28 mouse cellular contexts compared by ENCODE assay signal in genomic region chr6:34000644-34001043, GRCm38 (mm10). TPM values are rescaled to one million over a fixed set of nuclear protein-coding genes. Genes with fewer than 3 reads are reported as not detected.
DNase-seq lines count a peak whose midpoint lies in the region; ATAC-seq and TF ChIP-seq lines count a peak whose summit lies in the region.
"Had no signal": no experiment of that assay in that cellular context is flagged by ENCODE, and none has a peak within 500 bp of the region (broad histone marks: within the 10 kb centered on the region; RNA-seq: fewer than 3 reads in every experiment).

No protein-coding gene starts in this region.

- TF ChIP-seq CTCF in midbrain, postnatal 0 days (IDR thresholded peaks at IDR 0.05) = no peak
- TF ChIP-seq CTCF in MEL (IDR thresholded peaks at IDR 0.05 in 2 of 3, conservative IDR thresholded peaks at IDR 0.05 in 1 of 3; ENCODE audit: control insufficient read depth in 1 of 3, insufficient read depth in 1 of 3, low read depth in 2 of 3, low read length in 3 of 3, poor library complexity in 1 of 3, severe bottlenecking in 1 of 3) = no peak
- TF ChIP-seq CTCF in intestine, postnatal 0 days (IDR thresholded peaks at IDR 0.05; ENCODE audit: low read depth) = no peak
- no peak for TF ChIP-seq CTCF in left cerebral cortex, adult 2 months (IDR thresholded peaks at IDR 0.05)

- no peak for TF ChIP-seq POLR2A in MEL (IDR thresholded peaks at IDR 0.05; ENCODE audit: control insufficient read depth in 1 of 2, insufficient read depth in 1 of 2, low read depth in 1 of 2, low read length in 2 of 2, poor library complexity in 1 of 2)

- no peaks in the 10 kb centered on the region for H3K36me3 ChIP-seq in midbrain, embryonic 10.5 days
- no peaks in the 10 kb centered on the region for H3K36me3 ChIP-seq in midbrain, postnatal 0 days (ENCODE audit: insufficient read depth, low read length)
- no peaks in the 10 kb centered on the region for H3K36me3 ChIP-seq in MEL (ENCODE audit: control insufficient read depth in 1 of 2, insufficient read depth in 2 of 2, low read length in 2 of 2)
- no peaks in the 10 kb centered on the region for H3K36me3 ChIP-seq in intestine, postnatal 0 days (ENCODE audit: control insufficient read depth, insufficient read depth)
- H3K36me3 ChIP-seq: embryonic facial prominence, embryonic 10.5 days; embryonic facial prominence, embryonic 13.5 days; forebrain, embryonic 12.5 days; forebrain, embryonic 15.5 days; G1E; heart, embryonic 13.5 days; hindbrain, embryonic 12.5 days; hindbrain, embryonic 15.5 days had no signal

- H3K4me2 ChIP-seq in midbrain, postnatal 0 days (ENCODE audit: low read depth, low read length, poor library complexity, severe bottlenecking) = no peak overlapping the region
- no peak overlapping the region for H3K4me2 ChIP-seq in intestine, postnatal 0 days (replicated peaks; ENCODE audit: low read depth)
- H3K4me2 ChIP-seq: embryonic facial prominence, embryonic 13.5 days; forebrain, embryonic 12.5 days; forebrain, embryonic 15.5 days; heart, embryonic 13.5 days; hindbrain, embryonic 12.5 days; hindbrain, embryonic 15.5 days had no signal

- no peak overlapping the region for H3K9ac ChIP-seq in midbrain, postnatal 0 days (replicated peaks; ENCODE audit: low read length, poor library complexity, severe bottlenecking)
- H3K9ac ChIP-seq in MEL (ENCODE audit: control insufficient read depth, low read depth, low read length, poor library complexity, severe bottlenecking) = no peak overlapping the region
- H3K9ac ChIP-seq in intestine, postnatal 0 days (ENCODE audit: low read depth, low read length) = no peak overlapping the region
- H3K9ac ChIP-seq: embryonic facial prominence, embryonic 13.5 days; forebrain, embryonic 12.5 days; forebrain, embryonic 15.5 days; heart, embryonic 13.5 days; hindbrain, embryonic 12.5 days; hindbrain, embryonic 15.5 days had no signal

- H3K4me1 ChIP-seq in midbrain, embryonic 10.5 days = peaks cover 16% of the 10 kb centered on the region
- no peaks in the 10 kb centered on the region for H3K4me1 ChIP-seq in midbrain, postnatal 0 days (ENCODE audit: insufficient read depth, low read length)
- no peaks in the 10 kb centered on the region for H3K4me1 ChIP-seq in MEL (ENCODE audit: control insufficient read depth in 1 of 2, insufficient read depth in 2 of 2, low read length in 2 of 2)
- H3K4me1 ChIP-seq in intestine, postnatal 0 days (replicated peaks; ENCODE audit: control insufficient read depth, insufficient read depth, low read length) = no peaks in the 10 kb centered on the region
- H3K4me1 ChIP-seq: embryonic facial prominence, embryonic 13.5 days; forebrain, embryonic 15.5 days; heart, embryonic 13.5 days; hindbrain, embryonic 12.5 days; hindbrain, embryonic 15.5 days had no signal

- no peaks in the 10 kb centered on the region for H3K79me2 ChIP-seq in MEL (ENCODE audit: control insufficient read depth, insufficient read depth, low read length, poor library complexity)

- DNase-seq in midbrain, embryonic 10.5 days (ENCODE audit: low spot score) = no peak
- no peak for DNase-seq in midbrain, postnatal 0 days (ENCODE audit: low spot score)
- DNase-seq in MEL (ENCODE audit: low read depth, low spot score) = peak; percentile 7
- no peak for DNase-seq in urinary bladder, postnatal 10 days (ENCODE audit: low spot score)
- DNase-seq in left cerebral cortex, adult 2 months (ENCODE audit: extremely low spot score in 1 of 2, low spot score in 2 of 2) = no peak
- DNase-seq: adrenal gland, adult 8-10 months; adrenal gland, postnatal 25 days; cerebellum, adult 18-20 months; cerebellum, adult 9-11 months; embryo, embryonic 11 days; gastrocnemius, postnatal 25 days; heart, adult 18-20 months; heart, postnatal 14 days; heart, postnatal 4 days had no signal

- 91% methylated on average over 7 of the region's 7 CpGs for WGBS in midbrain, embryonic 10.5 days
- WGBS in midbrain, postnatal 0 days = 90% methylated on average over 7 of the region's 7 CpGs
- WGBS in intestine, postnatal 0 days = 87% methylated on average over 7 of the region's 7 CpGs

- no peak overlapping the region for H3K4me3 ChIP-seq in midbrain, embryonic 10.5 days
- H3K4me3 ChIP-seq in midbrain, postnatal 0 days (ENCODE audit: low read depth, low read length) = no peak overlapping the region
- no peak overlapping the region for H3K4me3 ChIP-seq in MEL (ENCODE audit: control insufficient read depth in 1 of 2, insufficient read depth in 1 of 2, low read depth in 2 of 2, low read length in 2 of 2)
- no peak overlapping the region for H3K4me3 ChIP-seq in intestine, postnatal 0 days (ENCODE audit: low read depth, low read length)
- H3K4me3 ChIP-seq in left cerebral cortex, adult 2 months = no peak overlapping the region
- H3K4me3 ChIP-seq: embryonic facial prominence, embryonic 10.5 days; embryonic facial prominence, embryonic 13.5 days; erythroblast, embryonic 14.5 days; forebrain, embryonic 12.5 days; forebrain, embryonic 15.5 days; heart, embryonic 13.5 days; hindbrain, embryonic 12.5 days; hindbrain, embryonic 15.5 days had no signal

- TF ChIP-seq EP300 in MEL (IDR thresholded peaks at IDR 0.05; ENCODE audit: low read depth in 1 of 2, low read length in 2 of 2) = no peak

- H3K9me3 ChIP-seq in midbrain, embryonic 10.5 days (replicated peaks) = no peaks in the 10 kb centered on the region
- no peaks in the 10 kb centered on the region for H3K9me3 ChIP-seq in midbrain, postnatal 0 days (ENCODE audit: low read length)
- H3K9me3 ChIP-seq in MEL (replicated peaks; ENCODE audit: insufficient read depth, low read length) = no peaks in the 10 kb centered on the region
- H3K9me3 ChIP-seq in intestine, postnatal 0 days (ENCODE audit: control insufficient read depth) = no peaks in the 10 kb centered on the region
- H3K9me3 ChIP-seq: embryonic facial prominence, embryonic 10.5 days; embryonic facial prominence, embryonic 13.5 days; forebrain, embryonic 12.5 days; forebrain, embryonic 15.5 days; G1E; hindbrain, embryonic 12.5 days; hindbrain, embryonic 15.5 days had no signal

- 0 out of 2 replicates have a peak overlapping the region, but pooled peaks have one; percentile 24 for H3K27ac ChIP-seq in midbrain, embryonic 10.5 days (replicated peaks)
- H3K27ac ChIP-seq in midbrain, postnatal 0 days (ENCODE audit: low read depth, low read length) = no peak overlapping the region
- no peak overlapping the region for H3K27ac ChIP-seq in MEL (ENCODE audit: control insufficient read depth, low read depth, low read length)
- no peak overlapping the region for H3K27ac ChIP-seq in intestine, postnatal 0 days (ENCODE audit: low read depth, low read length)
- H3K27ac ChIP-seq in left cerebral cortex, adult 2 months = no peak overlapping the region
- H3K27ac ChIP-seq: embryonic facial prominence, embryonic 10.5 days; embryonic facial prominence, embryonic 13.5 days; forebrain, embryonic 12.5 days; forebrain, embryonic 15.5 days; heart, embryonic 13.5 days; hindbrain, embryonic 12.5 days; hindbrain, embryonic 15.5 days had no signal

- intact Hi-C loops in left cerebral cortex, adult 2 months (cut with DNase I) = no loop called here

- no peak for ATAC-seq in midbrain, postnatal 0 days (ENCODE audit: low FRiP score)
- ATAC-seq in hematopoietic stem cell, adult 5-6 weeks (replicated peaks in 1 of 2; ENCODE audit: insufficient read depth in 1 of 2, low FRiP score in 2 of 2, low TSS enrichment in 1 of 2, low read depth in 1 of 2, poor library complexity in 2 of 2, severe bottlenecking in 2 of 2) = peak; percentile 94 to 99
- no peak for ATAC-seq in intestine, postnatal 0 days
- ATAC-seq: activated CD4-positive, CD25-positive, alpha-beta regulatory T cell, adult 4 months; forebrain, embryonic 15.5 days had no signal

- TF ChIP-seq RAD21 in MEL (IDR thresholded peaks at IDR 0.05; ENCODE audit: low read depth, low read length) = no peak

- no peaks in the 10 kb centered on the region for H3K27me3 ChIP-seq in midbrain, embryonic 10.5 days (ENCODE audit: low read depth, poor library complexity, severe bottlenecking)
- no peaks in the 10 kb centered on the region for H3K27me3 ChIP-seq in midbrain, postnatal 0 days (ENCODE audit: insufficient read depth, low read length)
- no peaks in the 10 kb centered on the region; a peak in 1 of 4 replicates for H3K27me3 ChIP-seq in MEL (ENCODE audit: control insufficient read depth in 1 of 2, insufficient read depth in 2 of 2, low read length in 2 of 2)
- H3K27me3 ChIP-seq in intestine, postnatal 0 days (replicated peaks; ENCODE audit: control insufficient read depth, insufficient read depth, low read length) = no peaks in the 10 kb centered on the region
- H3K27me3 ChIP-seq: CH12.LX; embryonic facial prominence, embryonic 13.5 days; forebrain, embryonic 12.5 days; forebrain, embryonic 15.5 days; hindbrain, embryonic 12.5 days; hindbrain, embryonic 15.5 days had no signal

TF ChIP-seq in MEL, 35 proteins besides CTCF, POLR2A, EP300 and RAD21 (continues in another document):
- TF ChIP-seq ZKSCAN1 (IDR thresholded peaks at IDR 0.05; ENCODE audit: low read depth, low read length) (no peak), TAL1 (IDR thresholded peaks at IDR 0.05; ENCODE audit: low read length) (no peak), RCOR1 (IDR thresholded peaks at IDR 0.05; ENCODE audit: low read depth, low read length) (no peak), MAX (IDR thresholded peaks at IDR 0.05; ENCODE audit: low read length) (no peak), ETS1 (IDR thresholded peaks at IDR 0.05; ENCODE audit: low read depth, low read length) (no peak), MXI1 (IDR thresholded peaks at IDR 0.05; ENCODE audit: low read depth, low read length) (no peak), USF1 (IDR thresholded peaks at IDR 0.05; ENCODE audit: low read depth, low read length) (no peak), MEF2A (IDR thresholded peaks at IDR 0.05; ENCODE audit: extremely low read depth, insufficient replicate concordance, low read depth, low read length, poor library complexity, severe bottlenecking) (no peak), MAFK (IDR thresholded peaks at IDR 0.05; ENCODE audit: borderline replicate concordance, low read depth, low read length) (no peak), CHD1 (IDR thresholded peaks at IDR 0.05; ENCODE audit: low read depth, low read length) (no peak), ELF1 (IDR thresholded peaks at IDR 0.05; ENCODE audit: low read depth, low read length) (no peak), KAT2A (conservative IDR thresholded peaks at IDR 0.05; ENCODE audit: low read depth, low read length) (no peak)

RNA-seq across cellular contexts. Expression of gene Lrguk, which starts 28.6 kb away (rescaled TPM):
- 1.1 and 1.3 TPM in 2 replicates for polyA plus RNA-seq in midbrain, embryonic 10.5 days (2016; fragmentation: Nextera tagmentation; extraction: Ambion mirVana)
- 1.6 and 1.9 TPM in 2 replicates for total RNA-seq in midbrain, postnatal 0 days (2014; rRNA removed)
- polyA plus RNA-seq in midbrain, postnatal 0 days (2015; fragmentation: Nextera tagmentation; extraction: Ambion mirVana) = 1.0 TPM in 2 replicates
- total RNA-seq in MEL (2012; rRNA removed) = 0.12 and 0.20 TPM in 2 replicates
- polyA plus RNA-seq in MEL (2012; ENCODE audit: insufficient read depth in 1 of 2, insufficient read length in 2 of 2, low read depth in 1 of 2, low replicate concordance in 2 of 2, missing spikeins in 1 of 2) = 1 to 10 TPM in 1 of 2 experiments, not detected in 1; 1.6 TPM
- 0.19 and 2.8 TPM in 2 replicates for total RNA-seq in hematopoietic stem cell, adult 5-6 weeks (2017)
- polyA plus RNA-seq in intestine, postnatal 0 days (2015; fragmentation: Nextera tagmentation; extraction: Ambion mirVana) = 0.16 and 0.47 TPM in 2 replicates
- total RNA-seq in left cerebral cortex, adult 2 months (2021) = 1 to 10 TPM; 2.9 to 3.3 TPM
- total RNA-seq: gastrocnemius, adult 8-10 months had no signal
- polyA plus RNA-seq: activated CD4-positive, CD25-positive, alpha-beta regulatory T cell, adult 4 months; erythroblast, embryonic 14.5 days had no signal

Comparison
In these comparisons a context has a peak if more than half of its experiments do, and no peak if none do; other contexts are left out.
1. ATAC-seq: peak in hematopoietic stem cell, adult 5-6 weeks (2 of 2); none in midbrain, postnatal 0 days (single experiment) and intestine, postnatal 0 days (single experiment).